Mouse (Mus musculus): Measurements from ENCODE around the gene Hist1h2af. TPM values are rescaled to one million over a fixed set of nuclear protein-coding genes. Genes with fewer than 3 reads are reported as not detected.
A peak's percentile ranks its signal among the peaks of the same experiment; 100 is the strongest.

Hist1h2af gene
- polyA plus RNA-seq, 1 experiment = 4.5 TPM

DNA sequence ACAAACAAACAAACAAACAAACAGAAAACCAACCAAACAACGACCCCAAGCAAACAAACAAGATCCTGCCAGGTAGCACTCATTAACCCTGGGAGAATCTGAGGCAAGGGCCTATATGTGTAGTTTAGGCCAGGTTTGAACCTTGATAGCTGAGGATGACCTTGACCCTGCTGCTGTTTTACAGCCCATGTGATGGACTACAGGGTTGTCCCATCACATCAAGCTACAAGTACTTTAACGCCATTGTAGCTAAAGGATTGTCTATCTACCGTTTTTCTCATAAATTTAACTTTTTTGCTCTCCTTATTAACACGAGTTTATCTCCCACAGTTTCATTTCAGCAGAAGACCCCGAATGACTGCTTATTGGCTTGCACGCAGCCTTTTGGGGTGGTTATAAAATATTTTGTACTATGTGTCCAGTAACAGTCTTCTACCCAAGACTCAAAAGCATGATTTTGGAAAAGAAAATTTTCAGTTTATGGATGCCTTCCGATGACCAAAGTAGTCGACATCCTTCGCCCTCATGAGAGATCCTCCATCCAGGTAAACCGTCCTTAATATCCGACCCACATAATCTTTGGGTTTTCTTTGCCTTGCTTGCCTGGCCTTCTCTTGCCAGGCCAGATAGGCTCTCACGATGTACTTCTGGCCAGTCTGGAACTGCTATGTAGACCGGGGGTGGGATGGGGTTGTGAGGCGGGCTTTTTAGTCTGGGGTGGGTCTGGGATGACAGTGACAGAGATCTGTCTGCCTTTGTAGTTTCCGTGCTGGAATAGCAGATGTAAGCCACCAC lies 17.7 kb upstream of the Hist1h2af start:
- Histone ChIP-seq H3K36me3 (ENCODE audit: control insufficient read depth, insufficient read depth, low read length) (no peaks in the 10 kb centered on the region), H3K4me1 (ENCODE audit: control insufficient read depth, insufficient read depth, low read length) (peaks cover 4% of the 10 kb centered on the region), H3K27ac (ENCODE audit: control insufficient read depth, insufficient read depth, low read depth, low read length) (no peak overlapping the region), H3K4me3 (ENCODE audit: control insufficient read depth, low read depth, low read length) (no peak overlapping the region), H3K27me3 (ENCODE audit: control insufficient read depth, insufficient read depth, low read length) (no peaks in the 10 kb centered on the region)
- no peak for TF ChIP-seq POLR2A (IDR thresholded peaks at IDR 0.05; ENCODE audit: control insufficient read depth, low read depth, low read length)
- TF ChIP-seq CTCF (IDR thresholded peaks at IDR 0.05; ENCODE audit: control insufficient read depth, insufficient read depth, insufficient replicate concordance, low read depth, low read length) = no peak

DNA sequence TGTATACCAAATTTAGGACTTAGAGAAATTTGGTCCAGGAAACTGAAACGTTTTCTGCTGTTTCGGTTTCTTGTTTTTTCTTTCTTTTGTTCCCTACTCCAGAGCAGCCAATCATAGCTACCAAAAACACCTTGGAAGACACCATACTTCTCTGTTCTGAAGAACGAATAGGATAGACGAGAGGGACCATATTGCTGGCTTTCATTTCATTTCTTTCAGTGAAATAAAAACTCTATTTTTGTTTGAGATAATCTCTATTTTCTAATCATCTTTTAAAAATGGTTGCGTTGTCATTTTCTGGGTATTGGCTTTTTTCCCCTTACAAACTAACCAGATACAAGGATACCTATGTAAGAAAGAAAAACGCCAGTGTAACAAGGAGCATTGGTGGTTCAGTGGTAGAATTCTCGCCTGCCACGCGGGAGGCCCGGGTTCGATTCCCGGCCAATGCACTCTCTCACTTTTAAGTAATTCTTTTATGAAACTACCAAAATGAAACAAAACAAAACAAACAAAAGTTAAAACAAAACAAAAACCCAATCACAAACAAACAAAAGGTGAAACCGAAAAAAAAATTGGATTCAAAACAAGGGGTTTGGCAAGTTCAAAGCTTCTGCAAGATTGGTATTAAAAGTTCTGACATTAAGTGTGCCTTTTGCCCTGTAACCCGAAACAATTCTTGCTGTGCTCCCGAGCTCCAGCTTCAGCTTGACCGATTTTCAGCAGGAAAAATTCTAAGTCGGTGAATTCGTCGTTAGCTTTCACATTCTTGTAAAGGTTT lies 16.7 kb upstream of the Hist1h2af start:
- Histone ChIP-seq H3K36me3 (ENCODE audit: control insufficient read depth, insufficient read depth, low read length) (no peaks in the 10 kb centered on the region), H3K4me1 (ENCODE audit: control insufficient read depth, insufficient read depth, low read length) (peaks cover 4% of the 10 kb centered on the region), H3K27me3 (ENCODE audit: control insufficient read depth, insufficient read depth, low read length) (no peaks in the 10 kb centered on the region), H3K27ac (ENCODE audit: control insufficient read depth, insufficient read depth, low read depth, low read length) (peak overlapping the region; percentile 5; the same call in 1 of the 2 replicates), H3K4me3 (ENCODE audit: control insufficient read depth, low read depth, low read length) (peak overlapping the region; percentile 35)
- TF ChIP-seq CTCF (IDR thresholded peaks at IDR 0.05; ENCODE audit: control insufficient read depth, insufficient read depth, insufficient replicate concordance, low read depth, low read length) (no peak), POLR2A (IDR thresholded peaks at IDR 0.05; ENCODE audit: control insufficient read depth, low read depth, low read length) (no peak)

DNA sequence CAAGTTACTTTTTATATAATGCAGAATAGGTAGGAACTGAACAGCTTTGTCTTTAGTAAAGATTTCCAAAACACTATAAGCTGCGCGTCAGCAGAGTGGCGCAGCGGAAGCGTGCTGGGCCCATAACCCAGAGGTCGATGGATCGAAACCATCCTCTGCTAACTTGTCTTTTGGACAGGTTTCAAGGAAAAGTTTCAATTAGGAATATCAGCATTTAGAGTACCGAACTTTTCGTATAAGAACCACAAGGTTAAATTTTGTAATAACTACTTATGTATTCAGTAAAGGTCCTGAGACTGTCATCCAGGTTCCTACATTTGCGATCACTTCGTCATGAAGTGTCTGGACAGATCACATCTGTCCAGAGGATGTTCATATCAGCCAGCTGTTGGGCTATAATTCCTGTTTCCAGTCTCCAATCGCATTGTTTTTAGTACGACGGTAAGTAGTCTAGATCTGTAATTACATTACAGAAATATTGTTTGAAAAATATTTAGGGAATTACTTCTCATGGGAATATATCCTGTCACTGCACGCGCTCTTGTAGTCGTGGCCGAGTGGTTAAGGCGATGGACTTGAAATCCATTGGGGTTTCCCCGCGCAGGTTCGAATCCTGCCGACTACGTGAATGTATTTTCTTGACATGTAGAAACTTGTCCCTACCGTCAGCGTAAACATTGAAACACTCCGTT lies 16.0 kb upstream of the Hist1h2af start:
- TF ChIP-seq CTCF (IDR thresholded peaks at IDR 0.05; ENCODE audit: control insufficient read depth, insufficient read depth, insufficient replicate concordance, low read depth, low read length) (no peak), POLR2A (IDR thresholded peaks at IDR 0.05; ENCODE audit: control insufficient read depth, low read depth, low read length) (no peak)
- H3K4me1 ChIP-seq (ENCODE audit: control insufficient read depth, insufficient read depth, low read length) = peaks cover 4% of the 10 kb centered on the region
- H3K27ac ChIP-seq (ENCODE audit: control insufficient read depth, insufficient read depth, low read depth, low read length) = peak overlapping the region; percentile 5; the same call in 1 of the 2 replicates
- no peaks in the 10 kb centered on the region for H3K27me3 ChIP-seq (ENCODE audit: control insufficient read depth, insufficient read depth, low read length)
- peak overlapping the region; percentile 51 for H3K4me3 ChIP-seq (ENCODE audit: control insufficient read depth, low read depth, low read length)
- no peaks in the 10 kb centered on the region for H3K36me3 ChIP-seq (ENCODE audit: control insufficient read depth, insufficient read depth, low read length)

DNA sequence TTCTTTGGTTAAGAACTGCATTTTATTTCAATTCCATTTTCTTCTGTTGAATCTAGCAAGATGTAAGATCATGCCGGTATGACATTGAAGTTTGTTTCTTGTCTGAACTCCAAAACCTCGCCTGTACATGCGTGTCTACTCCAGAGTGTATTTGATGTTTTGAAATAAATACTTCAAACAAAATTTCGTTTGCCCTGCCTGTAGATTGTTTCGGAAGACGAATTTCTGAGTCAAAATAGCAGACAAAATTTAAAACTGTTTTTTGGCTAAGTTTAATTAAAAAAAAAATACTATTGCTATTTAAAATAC lies 15.5 kb upstream of the Hist1h2af start:
- no peaks in the 10 kb centered on the region for H3K27me3 ChIP-seq (ENCODE audit: control insufficient read depth, insufficient read depth, low read length)
- peaks cover 4% of the 10 kb centered on the region for H3K4me1 ChIP-seq (ENCODE audit: control insufficient read depth, insufficient read depth, low read length)
- H3K27ac ChIP-seq (ENCODE audit: control insufficient read depth, insufficient read depth, low read depth, low read length) = no peak overlapping the region
- no peak overlapping the region for H3K4me3 ChIP-seq (ENCODE audit: control insufficient read depth, low read depth, low read length)
- TF ChIP-seq POLR2A (IDR thresholded peaks at IDR 0.05; ENCODE audit: control insufficient read depth, low read depth, low read length) (no peak), CTCF (IDR thresholded peaks at IDR 0.05; ENCODE audit: control insufficient read depth, insufficient read depth, insufficient replicate concordance, low read depth, low read length) (no peak)
- H3K36me3 ChIP-seq (ENCODE audit: control insufficient read depth, insufficient read depth, low read length) = no peaks in the 10 kb centered on the region

DNA sequence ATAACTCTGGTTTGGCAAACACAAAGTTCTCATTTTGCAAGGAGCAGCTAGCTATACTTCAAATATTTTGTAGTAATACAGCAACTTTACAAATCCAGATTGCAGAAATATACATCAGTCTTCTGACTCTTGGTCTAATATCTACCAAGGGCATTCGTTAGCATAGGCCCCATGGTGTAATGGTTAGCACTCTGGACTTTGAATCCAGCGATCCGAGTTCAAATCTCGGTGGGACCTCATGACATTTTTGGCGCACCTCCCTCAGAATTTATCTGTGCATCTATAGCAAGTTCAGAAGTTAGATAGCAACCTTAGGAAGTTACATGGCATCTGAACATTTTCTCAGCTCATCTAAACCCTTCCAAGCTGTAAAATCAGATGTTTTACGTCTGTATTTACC lies 14.8 kb upstream of the Hist1h2af start:
- peaks cover 4% of the 10 kb centered on the region for H3K4me1 ChIP-seq (ENCODE audit: control insufficient read depth, insufficient read depth, low read length)
- H3K27ac ChIP-seq (ENCODE audit: control insufficient read depth, insufficient read depth, low read depth, low read length) = no peak overlapping the region
- no peak for TF ChIP-seq POLR2A (IDR thresholded peaks at IDR 0.05; ENCODE audit: control insufficient read depth, low read depth, low read length)
- no peak for TF ChIP-seq CTCF (IDR thresholded peaks at IDR 0.05; ENCODE audit: control insufficient read depth, insufficient read depth, insufficient replicate concordance, low read depth, low read length)

DNA sequence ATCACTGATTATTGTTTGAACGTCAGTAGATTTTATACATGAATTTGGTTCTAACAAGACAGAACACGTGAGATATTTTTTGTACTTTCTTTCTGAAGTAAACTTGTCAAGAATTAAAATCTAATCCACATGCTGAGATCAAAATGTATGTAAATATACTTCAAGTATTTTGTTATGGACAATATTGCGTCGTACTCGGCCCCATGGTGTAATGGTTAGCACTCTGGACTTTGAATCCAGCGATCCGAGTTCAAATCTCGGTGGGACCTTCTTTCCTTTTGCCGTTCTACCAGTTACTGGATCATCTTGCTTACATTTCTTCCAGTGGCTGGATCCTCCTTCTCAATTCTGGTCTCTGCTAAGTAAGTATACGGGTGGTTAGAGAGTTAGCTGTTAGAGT lies 14.3 kb upstream of the Hist1h2af start:
- TF ChIP-seq CTCF (IDR thresholded peaks at IDR 0.05; ENCODE audit: control insufficient read depth, insufficient read depth, insufficient replicate concordance, low read depth, low read length) = no peak
- no peak for TF ChIP-seq POLR2A (IDR thresholded peaks at IDR 0.05; ENCODE audit: control insufficient read depth, low read depth, low read length)
- no peak overlapping the region for H3K4me3 ChIP-seq (ENCODE audit: control insufficient read depth, low read depth, low read length)
- peaks cover 4% of the 10 kb centered on the region for H3K4me1 ChIP-seq (ENCODE audit: control insufficient read depth, insufficient read depth, low read length)
- no peak overlapping the region for H3K27ac ChIP-seq (ENCODE audit: control insufficient read depth, insufficient read depth, low read depth, low read length)
- H3K27me3 ChIP-seq (ENCODE audit: control insufficient read depth, insufficient read depth, low read length) = no peaks in the 10 kb centered on the region
- H3K36me3 ChIP-seq (ENCODE audit: control insufficient read depth, insufficient read depth, low read length) = no peaks in the 10 kb centered on the region

More for the DNA sequence above, 14.8 kb upstream of the Hist1h2af start:
- Histone ChIP-seq H3K27me3 (ENCODE audit: control insufficient read depth, insufficient read depth, low read length) (no peaks in the 10 kb centered on the region), H3K36me3 (ENCODE audit: control insufficient read depth, insufficient read depth, low read length) (no peaks in the 10 kb centered on the region), H3K4me3 (ENCODE audit: control insufficient read depth, low read depth, low read length) (no peak overlapping the region)

DNA sequence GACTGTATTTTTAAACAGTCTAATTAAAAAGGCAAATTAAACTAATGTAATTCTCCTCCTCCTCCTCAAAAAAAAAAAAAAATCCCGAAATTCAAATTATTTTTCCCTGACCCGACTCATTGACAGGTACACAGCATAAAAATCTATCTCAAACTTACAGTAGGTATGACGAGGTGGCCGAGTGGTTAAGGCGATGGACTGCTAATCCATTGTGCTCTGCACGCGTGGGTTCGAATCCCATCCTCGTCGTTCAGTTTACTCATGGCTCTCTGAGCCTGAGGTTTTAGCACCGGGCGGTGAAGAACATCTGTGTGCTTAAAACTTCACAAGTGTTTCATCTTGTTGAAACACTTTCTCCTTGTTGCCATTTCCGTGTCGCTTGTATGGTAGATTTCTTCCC lies 12.0 kb upstream of the Hist1h2af start:
- TF ChIP-seq POLR2A (IDR thresholded peaks at IDR 0.05; ENCODE audit: control insufficient read depth, low read depth, low read length) (no peak), CTCF (IDR thresholded peaks at IDR 0.05; ENCODE audit: control insufficient read depth, insufficient read depth, insufficient replicate concordance, low read depth, low read length) (no peak)
- no peak overlapping the region for H3K4me3 ChIP-seq (ENCODE audit: control insufficient read depth, low read depth, low read length)
- H3K4me1 ChIP-seq (ENCODE audit: control insufficient read depth, insufficient read depth, low read length) = peaks cover 2% of the 10 kb centered on the region; the same call in 1 of the 2 replicates

More for the DNA sequence above, 12.0 kb upstream of the Hist1h2af start:
- H3K27ac ChIP-seq (ENCODE audit: control insufficient read depth, insufficient read depth, low read depth, low read length) = no peak overlapping the region
- H3K27me3 ChIP-seq (ENCODE audit: control insufficient read depth, insufficient read depth, low read length) = no peaks in the 10 kb centered on the region
- H3K36me3 ChIP-seq (ENCODE audit: control insufficient read depth, insufficient read depth, low read length) = no peaks in the 10 kb centered on the region
